Mouse (Mus musculus) v-Abl transformed pro-B cells (cell line): ENCODE data around the gene Dvl3.

Source experiments
- in situ Hi-C, 2 experiments: fragments of 400-800 bp; cut with MboI; formaldehyde crosslinking; loops; one replicate each; pipeline ENCODE4 v1.15.1; 2025; ENCODE audit not compliant: unreplicated experiment in 2 of 2

Gene Dvl3

DNA sequence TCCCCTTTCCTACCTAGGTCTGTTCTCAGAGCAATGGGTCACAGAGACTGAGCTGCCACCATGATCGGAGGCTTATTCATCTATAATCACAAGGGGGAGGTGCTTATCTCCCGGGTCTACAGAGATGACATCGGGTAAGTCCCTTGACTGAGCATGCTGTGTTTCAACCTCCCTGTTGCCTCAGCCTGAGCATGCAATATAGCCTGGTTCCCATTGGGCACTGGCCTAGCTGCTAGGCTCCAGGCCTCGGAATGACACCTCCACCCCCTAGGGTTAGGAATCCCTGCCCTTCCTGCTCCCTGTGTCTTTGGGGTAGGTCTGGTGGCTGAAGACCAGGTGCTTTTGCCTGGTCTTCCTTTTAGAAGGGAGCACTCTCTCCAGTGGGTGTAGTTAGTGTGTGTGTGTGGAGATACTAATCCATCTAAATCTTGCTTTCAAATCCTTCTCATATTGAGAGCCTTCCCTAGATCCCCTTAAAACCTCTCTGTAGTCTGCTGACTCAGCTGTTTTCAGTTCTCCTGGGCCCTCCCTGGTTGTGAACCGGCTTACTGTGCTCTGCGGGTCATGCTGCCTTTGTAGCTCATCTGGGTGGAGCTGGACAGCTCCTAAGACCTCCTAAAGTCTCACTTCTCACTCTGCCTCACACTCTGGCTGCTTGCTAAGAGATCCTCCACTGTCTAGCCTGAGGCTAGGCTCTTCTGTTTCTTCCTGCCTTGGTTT, 21.0 kb downstream of the Dvl3 start:
- in situ Hi-C loops, result no loop called here

DNA sequence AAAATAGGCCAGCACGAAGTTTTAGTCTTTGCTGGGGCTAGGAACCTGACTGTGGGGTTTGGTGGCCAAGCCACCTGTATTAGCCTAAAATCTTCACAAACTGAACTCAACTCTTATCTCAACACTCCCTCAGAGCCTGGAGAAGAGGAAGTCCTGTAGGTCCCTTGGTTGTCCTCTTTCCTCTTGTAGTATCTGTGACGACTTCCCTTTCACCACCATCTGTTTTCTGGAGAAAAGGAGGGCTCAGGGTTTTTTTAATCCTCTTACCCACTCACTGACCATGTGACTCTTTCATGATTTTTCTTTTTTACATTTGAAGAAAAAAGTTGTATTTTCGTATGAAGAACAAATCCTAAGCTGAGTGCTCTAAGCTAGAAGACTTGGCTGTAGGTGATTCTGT, 22.9 kb downstream of the Dvl3 start:
- in situ Hi-C loops, result loop anchor here in 1 of 2 experiments (5.0 kb wide), 1 partner anchor 68 kb away; no protein-coding TSS in a partner anchor

DNA sequence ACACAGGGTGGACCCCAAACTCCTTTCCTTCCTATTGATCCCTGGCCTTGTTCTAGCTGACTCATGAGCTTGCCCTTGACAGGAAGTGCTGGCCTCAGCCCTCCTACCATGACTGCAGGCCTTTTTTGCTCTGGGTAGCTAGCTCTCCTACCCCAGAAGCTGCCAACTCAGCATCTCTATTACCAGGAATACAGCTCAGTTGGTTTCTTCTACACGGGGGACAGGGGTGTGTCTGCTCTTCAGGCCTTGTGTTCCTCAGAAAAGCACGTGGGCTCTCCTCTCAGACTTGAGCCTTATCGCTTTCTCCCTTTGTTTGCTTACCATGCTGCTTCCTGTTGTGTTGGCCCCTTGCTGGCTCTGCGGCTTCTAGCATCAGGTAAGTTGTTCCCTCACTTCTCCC, 23.7 kb downstream of the Dvl3 start:
- in situ Hi-C loops, result loop anchor here in 1 of 2 experiments (5.0 kb wide), 1 partner anchor 67 kb away; no protein-coding TSS in a partner anchor

DNA sequence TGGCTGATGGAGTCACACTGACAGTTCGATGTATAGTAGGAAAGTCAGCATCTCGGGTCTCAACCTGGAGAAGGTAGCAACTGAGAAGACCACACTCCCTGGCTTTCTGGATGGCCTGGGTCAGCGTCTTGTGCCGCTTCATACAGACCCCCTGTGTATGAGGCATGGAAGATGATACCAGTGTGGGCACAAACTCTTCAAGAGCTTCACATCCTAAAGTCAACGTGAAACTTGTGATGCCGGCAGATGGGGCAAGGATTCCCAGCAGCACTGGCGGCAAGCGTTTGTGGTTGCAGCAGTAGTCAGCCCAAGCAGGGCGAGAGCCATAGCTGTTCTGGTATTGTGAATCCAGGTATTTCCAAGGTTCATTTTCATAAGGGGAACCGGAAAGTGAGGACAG, 28.9 kb downstream of the Dvl3 start:
- in situ Hi-C loops, result loop anchor here in 1 of 2 experiments (5.0 kb wide), 1 partner anchor 72 kb away; no protein-coding TSS in a partner anchor

DNA sequence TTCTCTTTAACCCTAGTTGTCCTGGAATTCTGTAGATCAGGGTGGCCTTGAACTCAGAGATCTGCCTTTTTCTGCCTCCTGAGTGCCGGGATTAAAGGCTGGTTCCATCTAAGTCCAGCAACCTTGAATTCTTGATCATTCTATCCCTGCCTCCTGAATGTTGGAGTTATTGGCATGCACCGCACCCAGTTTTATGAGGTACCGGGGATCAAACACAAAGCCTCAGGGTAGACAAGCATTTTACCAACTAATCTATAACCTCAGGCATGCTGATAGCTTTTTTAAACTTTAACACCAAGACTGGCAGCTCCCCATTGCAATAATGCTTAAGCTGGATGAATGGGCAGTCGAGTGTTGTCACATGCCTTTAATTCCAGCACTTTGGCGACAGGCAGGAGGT, 30.6 kb downstream of the Dvl3 start:
- in situ Hi-C loops, result loop anchor here in 1 of 2 experiments (5.0 kb wide), 1 partner anchor 70 kb away; no protein-coding TSS in a partner anchor

DNA sequence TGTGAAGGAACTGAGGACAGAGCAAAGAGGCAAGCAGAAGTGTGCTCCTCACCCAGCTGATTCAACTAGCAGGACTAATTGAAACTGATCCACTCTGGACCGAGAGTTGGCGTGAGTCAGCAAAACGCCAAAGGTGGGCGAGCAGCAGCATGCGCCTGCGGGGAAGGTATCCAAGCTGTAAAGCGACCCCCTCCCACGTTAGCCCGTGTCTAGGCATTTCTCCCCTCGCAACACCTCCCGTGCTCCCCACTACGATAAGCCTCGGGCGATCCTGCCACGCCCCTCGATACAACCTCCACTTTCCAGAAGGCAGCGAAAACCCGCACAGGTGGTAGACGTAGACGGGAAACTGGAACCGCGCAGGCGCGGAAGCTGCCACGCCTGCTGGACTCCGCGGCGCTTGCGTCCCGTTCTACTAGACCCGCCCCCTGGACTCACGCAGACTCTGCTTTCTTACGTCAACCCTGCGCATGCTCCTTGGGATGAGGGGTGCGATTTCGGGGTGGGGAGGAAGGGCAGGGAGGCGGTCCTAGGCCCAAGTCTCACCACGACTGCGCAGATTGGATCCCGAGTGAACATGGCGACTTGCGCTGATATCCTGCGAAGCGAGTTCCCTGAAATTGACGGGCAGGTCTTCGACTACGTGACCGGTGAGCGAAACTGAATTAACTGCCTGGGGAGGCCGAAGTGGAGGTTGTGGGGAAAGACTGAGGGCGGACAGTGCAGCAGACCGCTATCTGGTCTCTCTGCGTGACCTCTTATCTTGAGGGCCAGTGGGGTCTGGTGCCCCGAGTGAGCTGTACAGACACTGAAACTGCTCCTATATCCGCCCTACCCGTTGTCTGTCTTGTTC, 31.5 kb downstream of the Dvl3 start, which contains the start of gene Abcf3:
Abcf3 (plus strand) TSS at position 482 of the 853 bp plus-strand sequence.
- in situ Hi-C loops, result loop anchor here in 1 of 2 experiments (5.0 kb wide), 1 partner anchor 69 kb away; no protein-coding TSS in a partner anchor

DNA sequence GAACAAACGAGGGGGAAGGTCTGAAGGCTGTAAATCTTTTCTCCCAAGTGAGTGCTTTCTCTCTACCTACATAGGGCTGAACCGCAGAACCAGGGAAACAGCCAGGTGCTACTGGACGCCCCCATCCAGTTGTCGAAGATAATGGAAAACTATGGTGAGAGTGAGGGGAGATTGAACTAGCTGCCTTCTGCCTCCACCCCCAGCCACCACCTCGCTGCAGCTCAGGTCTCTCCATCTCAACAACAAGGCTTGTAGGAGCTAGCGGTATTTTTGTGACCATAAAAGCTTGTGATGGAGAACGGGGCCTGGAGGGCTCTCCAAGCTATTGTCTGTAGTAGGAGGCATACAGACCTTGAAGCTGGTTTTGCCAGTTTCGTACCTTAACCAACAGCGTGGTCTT, 32.4 kb downstream of the Dvl3 start:
- in situ Hi-C loops, result loop anchor here in 1 of 2 experiments (5.0 kb wide), 1 partner anchor 68 kb away; no protein-coding TSS in a partner anchor

DNA sequence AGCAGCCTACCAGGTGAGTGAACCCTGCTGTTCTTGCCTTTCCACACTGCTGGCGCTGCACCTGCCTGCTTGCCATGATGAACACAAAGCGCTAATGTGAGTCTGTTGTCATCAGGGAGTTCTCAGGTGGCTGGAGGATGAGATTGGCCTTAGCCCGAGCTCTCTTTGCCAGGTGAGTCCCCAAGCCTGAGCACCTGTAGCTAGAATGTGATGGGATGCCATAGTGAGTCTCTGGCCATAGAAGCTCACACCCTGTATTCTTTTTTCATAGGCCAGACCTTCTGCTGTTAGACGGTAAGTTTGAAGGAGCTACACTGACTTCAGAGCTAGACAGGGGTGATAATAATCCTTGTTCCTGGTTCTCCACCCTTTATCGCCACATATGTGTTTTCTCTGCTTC, 34.9 kb downstream of the Dvl3 start:
- in situ Hi-C loops, result no loop called here

DNA sequence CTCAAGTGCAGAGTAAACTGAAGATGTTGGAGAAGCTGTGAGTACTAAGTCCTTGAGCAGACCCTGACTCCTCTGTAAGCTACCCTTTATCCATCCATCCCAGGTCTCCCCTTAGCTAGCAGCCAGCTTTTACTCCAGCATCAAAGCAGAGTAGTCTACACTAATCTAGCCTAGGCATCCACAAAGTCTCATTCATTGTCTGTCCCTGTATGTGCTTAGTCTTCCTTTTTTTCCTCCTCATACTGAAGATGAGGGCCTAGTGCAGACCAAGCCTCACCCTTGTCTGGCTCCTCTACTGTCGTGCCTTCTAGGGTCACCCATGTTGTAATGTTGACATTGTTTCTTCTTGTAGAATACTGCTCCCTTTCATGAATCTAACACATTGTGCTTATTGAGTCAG, 35.8 kb downstream of the Dvl3 start:
- in situ Hi-C loops, result no loop called here

DNA sequence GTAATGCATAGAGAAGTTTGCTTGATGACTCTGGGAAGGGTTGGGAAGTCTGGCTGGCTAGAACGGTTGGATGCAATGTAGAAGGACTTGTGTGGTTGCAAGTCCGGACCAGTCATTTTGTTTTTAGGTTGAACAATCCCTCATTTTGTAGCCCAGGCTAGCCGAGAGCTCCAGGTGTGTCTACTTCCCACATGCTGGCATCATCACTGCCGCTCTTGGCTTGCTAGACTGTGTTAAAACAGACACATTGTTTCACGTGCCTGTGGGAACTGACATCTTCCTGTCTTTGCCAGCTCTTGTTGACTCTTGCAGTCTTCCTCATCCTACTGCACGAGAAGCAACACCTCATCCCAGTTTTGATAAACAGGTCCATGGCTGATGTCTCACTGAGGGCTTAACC, 38.2 kb downstream of the Dvl3 start:
- in situ Hi-C loops, result no loop called here

DNA sequence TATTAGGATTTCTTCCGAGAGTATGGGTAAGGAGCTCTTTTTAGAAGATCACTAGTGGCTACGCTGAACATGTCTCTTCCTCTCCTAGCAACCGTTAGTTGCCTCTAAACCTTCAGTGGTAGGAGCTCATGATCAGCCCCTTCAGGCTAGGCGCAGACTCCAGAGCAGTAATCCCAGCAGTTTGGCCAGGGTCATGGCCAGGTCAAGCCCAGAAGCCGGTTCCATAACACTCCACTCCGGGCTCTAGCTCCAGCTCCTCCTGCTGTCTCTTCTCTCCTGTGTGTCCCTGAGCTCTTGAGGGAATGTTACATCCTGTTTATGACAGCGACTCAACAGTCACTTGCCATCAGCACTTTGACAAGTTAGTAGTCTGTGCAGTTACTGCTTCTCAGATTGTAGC, 40.6 kb downstream of the Dvl3 start:
- in situ Hi-C loops, result no loop called here

DNA sequence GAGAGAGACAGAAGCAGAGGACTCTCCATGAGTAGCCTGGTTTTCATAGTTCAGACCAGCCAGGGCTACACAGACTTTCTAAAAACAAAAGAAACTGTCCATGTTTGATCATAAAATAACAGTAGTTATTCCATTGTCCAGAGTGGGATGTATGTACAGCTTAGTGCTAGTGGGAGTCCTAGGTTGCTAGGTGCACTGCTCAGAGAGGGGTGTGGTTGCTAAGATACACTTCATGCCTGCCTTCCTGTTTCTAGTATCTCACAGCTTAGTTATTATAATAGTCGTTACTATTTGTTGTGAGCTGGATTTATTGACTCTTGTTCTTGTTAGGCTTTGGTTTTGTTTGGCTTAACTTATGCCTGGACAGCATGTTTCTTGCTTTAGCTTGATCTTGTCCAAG, 48.3 kb downstream of the Dvl3 start:
- in situ Hi-C loops, result no loop called here
